Mouse (Mus musculus): Measurements from ENCODE around the gene Hpd.

GRCm38 (mm10) chr5:123178792-123179191, 3.7 kb downstream of the Hpd start:
- TF ChIP-seq EP300 (IDR thresholded peaks at IDR 0.05; ENCODE audit: low read depth) (no peak), CTCF (IDR thresholded peaks at IDR 0.05; ENCODE audit: low read depth) (no peak)
